Mouse (Mus musculus): ENCODE results near the gene Osbpl10. TPM values are rescaled to one million over a fixed set of nuclear protein-coding genes. Genes with fewer than 3 reads are reported as not detected.

Osbpl10 gene
- polyA plus RNA-seq, 1 experiment from 2014 or later = 1.4 TPM

GRCm38 (mm10) chr9:115249145-115249544 is 270.8 kb downstream of the Osbpl10 start:
- no peak overlapping the region for H3K27ac ChIP-seq (replicated peaks)
- H3K4me3 ChIP-seq (ENCODE audit: low read depth, low read length) = no peak overlapping the region
- no peak overlapping the region for H3K9ac ChIP-seq (ENCODE audit: low read length)
- ATAC-seq (ENCODE audit: low FRiP score, low TSS enrichment) = peak; percentile 59; the same call in 1 of the 2 replicates
- no peaks in the 10 kb centered on the region for H3K27me3 ChIP-seq (ENCODE audit: control insufficient read depth, insufficient read depth, low read length)
- WGBS = 58% methylated on average over 5 of the region's 5 CpGs
- no peak overlapping the region for H3K4me2 ChIP-seq (replicated peaks; ENCODE audit: low read depth)
- H3K4me1 ChIP-seq (replicated peaks; ENCODE audit: control insufficient read depth, insufficient read depth) = no peaks in the 10 kb centered on the region
- TF ChIP-seq EP300 (optimal IDR thresholded peaks at IDR 0.05) (no peak), CTCF (IDR thresholded peaks at IDR 0.05; ENCODE audit: low read depth) (no peak)
- peaks cover 36% of the 10 kb centered on the region for H3K36me3 ChIP-seq (ENCODE audit: control insufficient read depth, insufficient read depth, low read length)
- DNase-seq (ENCODE audit: low spot score) = peak; percentile 42
- H3K9me3 ChIP-seq (ENCODE audit: control insufficient read depth, low read length) = no peaks in the 10 kb centered on the region

- TF ChIP-seq CTCF (IDR thresholded peaks at IDR 0.05; ENCODE audit: low read depth) = no peak
- TF ChIP-seq EP300 (optimal IDR thresholded peaks at IDR 0.05) = no peak
- peaks cover 10% of the 10 kb centered on the region for H3K36me3 ChIP-seq (ENCODE audit: control insufficient read depth, insufficient read depth, low read length)
- WGBS = 56% methylated on average over 6 of the region's 6 CpGs
- H3K4me2 ChIP-seq (replicated peaks; ENCODE audit: low read depth) = no peak overlapping the region
- H3K4me1 ChIP-seq (replicated peaks; ENCODE audit: control insufficient read depth, insufficient read depth) = no peaks in the 10 kb centered on the region
- H3K4me3 ChIP-seq (ENCODE audit: low read depth, low read length) = no peak overlapping the region
- no peaks in the 10 kb centered on the region for H3K9me3 ChIP-seq (ENCODE audit: control insufficient read depth, low read length)
- no peak overlapping the region for H3K27ac ChIP-seq (replicated peaks)
- DNase-seq (ENCODE audit: low spot score) = no peak
- no peaks in the 10 kb centered on the region for H3K27me3 ChIP-seq (ENCODE audit: control insufficient read depth, insufficient read depth, low read length)
- H3K9ac ChIP-seq (ENCODE audit: low read length) = no peak overlapping the region
- ATAC-seq (ENCODE audit: low FRiP score, low TSS enrichment) = no peak
Measured at GRCm38 (mm10) chr9:115257733-115258286, 279.4 kb downstream of the Osbpl10 start.

- H3K27ac ChIP-seq (replicated peaks) = no peak overlapping the region
- H3K36me3 ChIP-seq (ENCODE audit: control insufficient read depth, insufficient read depth, low read length) = peaks cover 10% of the 10 kb centered on the region
- H3K9me3 ChIP-seq (ENCODE audit: control insufficient read depth, low read length) = no peaks in the 10 kb centered on the region
- H3K4me1 ChIP-seq (replicated peaks; ENCODE audit: control insufficient read depth, insufficient read depth) = no peaks in the 10 kb centered on the region
- H3K9ac ChIP-seq (ENCODE audit: low read length) = no peak overlapping the region
- no peaks in the 10 kb centered on the region for H3K27me3 ChIP-seq (ENCODE audit: control insufficient read depth, insufficient read depth, low read length)
- TF ChIP-seq EP300 (optimal IDR thresholded peaks at IDR 0.05) (no peak), CTCF (IDR thresholded peaks at IDR 0.05; ENCODE audit: low read depth) (no peak)
- 81% methylated on average over 4 of the region's 4 CpGs for WGBS
- H3K4me3 ChIP-seq (ENCODE audit: low read depth, low read length) = no peak overlapping the region
- ATAC-seq (ENCODE audit: low FRiP score, low TSS enrichment) (no peak), DNase-seq (ENCODE audit: low spot score) (no peak)
- no peak overlapping the region for H3K4me2 ChIP-seq (replicated peaks; ENCODE audit: low read depth)
Measured at GRCm38 (mm10) chr9:115259866-115260265, 281.5 kb downstream of the Osbpl10 start.

DNA sequence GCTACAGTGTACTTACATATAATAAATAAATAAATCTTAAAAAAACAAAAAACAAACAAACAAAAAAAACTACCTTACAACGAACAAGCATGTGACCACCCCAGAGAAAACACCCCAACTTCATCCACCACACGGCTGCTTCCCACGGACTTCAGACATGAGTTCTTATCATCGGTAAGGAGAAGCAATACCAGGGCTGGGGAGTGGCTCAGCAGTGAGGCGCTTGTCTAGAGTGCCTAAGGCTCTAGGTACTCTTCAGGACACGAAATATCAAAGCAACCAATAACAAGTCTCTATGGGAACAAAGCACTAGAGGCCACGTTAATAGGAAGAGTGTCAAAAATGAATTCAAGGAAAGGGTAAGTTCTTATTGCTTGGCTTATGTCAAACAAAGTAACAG is 282.1 kb downstream of the Osbpl10 start:
- 78% methylated on average over 7 of the region's 7 CpGs for WGBS
- no peaks in the 10 kb centered on the region for H3K27me3 ChIP-seq (ENCODE audit: control insufficient read depth, insufficient read depth, low read length)
- no peak overlapping the region for H3K9ac ChIP-seq (ENCODE audit: low read length)
- H3K4me3 ChIP-seq (ENCODE audit: low read depth, low read length) = no peak overlapping the region
- no peak for DNase-seq (ENCODE audit: low spot score)
- no peak; the same call in 1 of the 2 replicates for ATAC-seq (ENCODE audit: low FRiP score, low TSS enrichment)
- H3K27ac ChIP-seq (replicated peaks) = no peak overlapping the region
- no peaks in the 10 kb centered on the region for H3K9me3 ChIP-seq (ENCODE audit: control insufficient read depth, low read length)
- no peak for TF ChIP-seq EP300 (optimal IDR thresholded peaks at IDR 0.05)
- no peak for TF ChIP-seq CTCF (IDR thresholded peaks at IDR 0.05; ENCODE audit: low read depth)
- no peak overlapping the region for H3K4me2 ChIP-seq (replicated peaks; ENCODE audit: low read depth)
- H3K4me1 ChIP-seq (replicated peaks; ENCODE audit: control insufficient read depth, insufficient read depth) = no peaks in the 10 kb centered on the region
- peaks cover 8% of the 10 kb centered on the region for H3K36me3 ChIP-seq (ENCODE audit: control insufficient read depth, insufficient read depth, low read length)

- Histone ChIP-seq H3K27me3 (ENCODE audit: control insufficient read depth, insufficient read depth, low read length) (no peaks in the 10 kb centered on the region), H3K27ac (replicated peaks) (no peak overlapping the region), H3K4me3 (ENCODE audit: low read depth, low read length) (no peak overlapping the region), H3K9me3 (ENCODE audit: control insufficient read depth, low read length) (no peaks in the 10 kb centered on the region), H3K4me2 (replicated peaks; ENCODE audit: low read depth) (no peak overlapping the region), H3K9ac (ENCODE audit: low read length) (no peak overlapping the region), H3K4me1 (replicated peaks; ENCODE audit: control insufficient read depth, insufficient read depth) (no peaks in the 10 kb centered on the region), H3K36me3 (ENCODE audit: control insufficient read depth, insufficient read depth, low read length) (peaks cover 4% of the 10 kb centered on the region)
- no peak for DNase-seq (ENCODE audit: low spot score)
- WGBS = 80% methylated on average over 8 of the region's 8 CpGs
- ATAC-seq (ENCODE audit: low FRiP score, low TSS enrichment) = no peak
- TF ChIP-seq EP300 (optimal IDR thresholded peaks at IDR 0.05) (no peak), CTCF (IDR thresholded peaks at IDR 0.05; ENCODE audit: low read depth) (peak; percentile 73)
Measured at GRCm38 (mm10) chr9:115261456-115261855, 283.1 kb downstream of the Osbpl10 start.

- no peak overlapping the region for H3K9ac ChIP-seq (ENCODE audit: low read length)
Measured at GRCm38 (mm10) chr9:115261896-115262295, 283.5 kb downstream of the Osbpl10 start.

More at GRCm38 (mm10) chr9:115261896-115262295, 283.5 kb downstream of the Osbpl10 start:
- DNase-seq (ENCODE audit: low spot score) (no peak), ATAC-seq (ENCODE audit: low FRiP score, low TSS enrichment) (no peak)
- no peak overlapping the region for H3K27ac ChIP-seq (replicated peaks)
- WGBS = 81% methylated on average over 5 of the region's 5 CpGs
- no peaks in the 10 kb centered on the region for H3K27me3 ChIP-seq (ENCODE audit: control insufficient read depth, insufficient read depth, low read length)
- H3K4me3 ChIP-seq (ENCODE audit: low read depth, low read length) = no peak overlapping the region
- H3K4me2 ChIP-seq (replicated peaks; ENCODE audit: low read depth) = no peak overlapping the region
- H3K4me1 ChIP-seq (replicated peaks; ENCODE audit: control insufficient read depth, insufficient read depth) = no peaks in the 10 kb centered on the region
- H3K36me3 ChIP-seq (ENCODE audit: control insufficient read depth, insufficient read depth, low read length) = peaks cover 4% of the 10 kb centered on the region
- no peaks in the 10 kb centered on the region for H3K9me3 ChIP-seq (ENCODE audit: control insufficient read depth, low read length)
- TF ChIP-seq CTCF (IDR thresholded peaks at IDR 0.05; ENCODE audit: low read depth) (no peak), EP300 (optimal IDR thresholded peaks at IDR 0.05) (no peak)

All from stomach, postnatal 0 days (tissue).